Mouse (Mus musculus) forebrain, embryonic 12.5 days (tissue): ENCODE results near the gene Gm10518. TPM values are rescaled to one million over a fixed set of nuclear protein-coding genes. Genes with fewer than 3 reads are reported as not detected.

Experiments
- ATAC-seq: fragments of 200-750 bp; cut with Nextera tagmentation; 2 replicates; pipeline ENCODE4 v1.8.0; 2017; ENCODE audit warnings: moderate TSS enrichment; ENCODE audit not compliant: low FRiP score
- H3K27ac ChIP-seq: fragments of 300-500 bp; sonication (generic); 2 replicates; pipeline ENCODE4 v1.5.1; 2016; ENCODE audit warnings: mild to moderate bottlenecking
- H3K27me3 ChIP-seq: fragments of 300-500 bp; sonication (generic); 2 replicates; pipeline ENCODE4 v1.6.1; 2016; ENCODE audit warnings: mild to moderate bottlenecking
- H3K36me3 ChIP-seq: fragments of 300-500 bp; sonication (generic); replicated peaks from 2 replicates; pipeline ENCODE4 v1.6.1; 2016; ENCODE audit warnings: mild to moderate bottlenecking
- H3K4me1 ChIP-seq: fragments of 300-500 bp; sonication (generic); 2 replicates; pipeline ENCODE4 v1.6.1; 2016
- H3K4me2 ChIP-seq: fragments of 300-500 bp; sonication (generic); 2 replicates; pipeline ENCODE4 v1.6.1; 2016; ENCODE audit warnings: mild to moderate bottlenecking, moderate library complexity
- H3K4me3 ChIP-seq: fragments of 300-500 bp; sonication (generic); replicated peaks from 2 replicates; pipeline ENCODE4 v1.5.1; 2016; ENCODE audit warnings: mild to moderate bottlenecking
- H3K9ac ChIP-seq: fragments of 300-500 bp; sonication (generic); 2 replicates; pipeline ENCODE4 v1.6.1; 2016; ENCODE audit warnings: mild to moderate bottlenecking
- H3K9me3 ChIP-seq: fragments of 300-500 bp; sonication (generic); 2 replicates; pipeline ENCODE4 v1.6.1; 2016
- WGBS: fragments of 180-500 bp; shearing (Covaris S2); methylation state at CpG from one replicate; pipeline ENCODE4 v1.1.7; 2016; 5-methylcytosine and 5-hydroxymethylcytosine counted together
- polyA plus RNA-seq: library from polyadenylated mRNA; unstranded; fragments of >200 nt; fragmentation: Nextera tagmentation; extraction: Ambion mirVana; gene quantifications from 2 replicates; pipeline ENCODE4 v1.2.1, GENCODE M21; 2016

Gm10518 gene
- polyA plus RNA-seq, 1 experiment from 2014 or later, result 0.36 TPM

DNA sequence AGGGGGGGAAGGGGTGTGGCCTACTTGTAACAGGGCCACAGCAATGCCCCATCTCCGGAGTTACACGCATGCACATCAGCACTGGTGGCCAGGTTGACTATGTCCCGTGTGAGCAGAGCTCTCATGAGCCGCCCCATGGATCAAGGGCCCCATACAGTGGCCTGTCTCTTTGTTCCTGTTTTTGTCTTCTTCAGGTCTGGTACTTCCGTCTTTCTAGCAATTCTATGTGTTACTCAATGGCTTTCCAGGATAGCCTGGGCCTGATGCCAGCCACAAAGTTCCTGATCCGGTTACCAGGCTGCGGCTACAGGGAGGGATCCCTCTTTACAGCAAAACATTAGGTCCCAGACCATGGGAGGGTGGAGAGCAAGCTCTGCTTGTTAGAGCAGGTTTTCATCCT lies 39.4 kb downstream of the Gm10518 start:
- no peaks in the 10 kb centered on the region for H3K27me3 ChIP-seq
- no peaks in the 10 kb centered on the region for H3K9me3 ChIP-seq
- no peak overlapping the region for H3K9ac ChIP-seq
- no peak overlapping the region for H3K27ac ChIP-seq
- no peak for ATAC-seq
- 76% methylated on average over 7 of the region's 7 CpGs for WGBS
- no peak overlapping the region for H3K4me3 ChIP-seq
- H3K4me2 ChIP-seq, result no peak overlapping the region
- H3K36me3 ChIP-seq, result no peaks in the 10 kb centered on the region
- no peaks in the 10 kb centered on the region for H3K4me1 ChIP-seq

DNA sequence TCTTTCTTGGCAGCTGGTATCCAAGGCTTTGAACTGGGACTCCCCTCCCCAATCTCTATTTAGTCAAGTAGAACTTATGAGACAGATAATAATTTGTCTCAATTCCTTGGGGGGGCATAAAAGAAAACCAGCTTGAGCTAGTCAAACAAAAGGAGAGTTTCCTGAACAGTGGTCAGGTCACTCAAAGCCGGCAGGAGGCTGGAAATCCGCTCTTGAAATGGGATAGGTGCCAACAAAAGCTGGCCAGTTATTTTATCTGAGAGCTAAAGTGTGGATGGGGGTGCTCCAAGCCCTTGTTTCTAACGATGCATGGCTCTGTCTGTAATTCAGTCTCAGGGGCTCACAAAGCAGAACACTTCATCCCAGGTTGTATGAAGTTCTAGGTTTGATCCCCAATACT lies 40.8 kb downstream of the Gm10518 start:
- Histone ChIP-seq H3K36me3 (no peaks in the 10 kb centered on the region), H3K9ac (no peak overlapping the region), H3K9me3 (no peaks in the 10 kb centered on the region), H3K27me3 (peaks cover 3% of the 10 kb centered on the region; the same call in 1 of the 2 replicates), H3K27ac (no peak overlapping the region), H3K4me2 (no peak overlapping the region), H3K4me3 (no peak overlapping the region), H3K4me1 (0 out of 2 replicates have a peak, but pooled peaks cover 4% of the 10 kb centered on the region)
- 27% methylated on average over 3 of the region's 3 CpGs for WGBS
- no peak for ATAC-seq

- ATAC-seq, result peak; percentile 48; the same call in 1 of the 2 replicates
- H3K4me2 ChIP-seq, result no peak overlapping the region
- no peaks in the 10 kb centered on the region for H3K36me3 ChIP-seq
- 13% methylated on average over 5 of the region's 5 CpGs for WGBS
- peaks cover 3% of the 10 kb centered on the region; the same call in 1 of the 2 replicates for H3K27me3 ChIP-seq
- no peak overlapping the region for H3K4me3 ChIP-seq
- no peak overlapping the region for H3K9ac ChIP-seq
- no peak overlapping the region for H3K27ac ChIP-seq
- H3K4me1 ChIP-seq, result 0 out of 2 replicates have a peak, but pooled peaks cover 4% of the 10 kb centered on the region
- no peaks in the 10 kb centered on the region for H3K9me3 ChIP-seq
Observed at GRCm38 (mm10) chr1:179844894-179845293, 41.7 kb downstream of the Gm10518 start.

GRCm38 (mm10) chr1:179845832-179846499 lies 42.8 kb downstream of the Gm10518 start:
- ATAC-seq, result no peak
- H3K36me3 ChIP-seq, result no peaks in the 10 kb centered on the region
- H3K9ac ChIP-seq, result no peak overlapping the region
- H3K9me3 ChIP-seq, result no peaks in the 10 kb centered on the region
- H3K4me3 ChIP-seq, result no peak overlapping the region
- peaks cover 3% of the 10 kb centered on the region; the same call in 1 of the 2 replicates for H3K27me3 ChIP-seq
- H3K4me2 ChIP-seq, result no peak overlapping the region
- H3K4me1 ChIP-seq, result 0 out of 2 replicates have a peak, but pooled peaks cover 4% of the 10 kb centered on the region
- no peak overlapping the region for H3K27ac ChIP-seq
- 85% methylated on average over 16 of the region's 16 CpGs for WGBS

- no peaks in the 10 kb centered on the region for H3K36me3 ChIP-seq
- no peak overlapping the region for H3K9ac ChIP-seq
- no peak overlapping the region for H3K27ac ChIP-seq
- H3K4me1 ChIP-seq, result 0 out of 2 replicates have a peak, but pooled peaks cover 4% of the 10 kb centered on the region
- ATAC-seq, result no peak
- H3K4me3 ChIP-seq, result no peak overlapping the region
- H3K4me2 ChIP-seq, result no peak overlapping the region
- peaks cover 3% of the 10 kb centered on the region; the same call in 1 of the 2 replicates for H3K27me3 ChIP-seq
- H3K9me3 ChIP-seq, result no peaks in the 10 kb centered on the region
- 60% methylated on average over 7 of the region's 7 CpGs for WGBS
Observed at GRCm38 (mm10) chr1:179847173-179847572, 44.0 kb downstream of the Gm10518 start.

GRCm38 (mm10) chr1:179847759-179848389 lies 44.7 kb downstream of the Gm10518 start:
- 3% methylated on average over 20 of the region's 20 CpGs for WGBS
- peak; percentile 77 for ATAC-seq
- no peaks in the 10 kb centered on the region for H3K36me3 ChIP-seq
- peak overlapping the region; percentile 44 for H3K4me3 ChIP-seq
- H3K9me3 ChIP-seq, result no peaks in the 10 kb centered on the region
- H3K4me1 ChIP-seq, result 0 out of 2 replicates have a peak, but pooled peaks cover 4% of the 10 kb centered on the region
- peak overlapping the region; percentile 71 for H3K4me2 ChIP-seq
- H3K27me3 ChIP-seq, result peaks cover 3% of the 10 kb centered on the region; the same call in 1 of the 2 replicates
- no peak overlapping the region for H3K27ac ChIP-seq
- H3K9ac ChIP-seq, result peak overlapping the region; percentile 56

DNA sequence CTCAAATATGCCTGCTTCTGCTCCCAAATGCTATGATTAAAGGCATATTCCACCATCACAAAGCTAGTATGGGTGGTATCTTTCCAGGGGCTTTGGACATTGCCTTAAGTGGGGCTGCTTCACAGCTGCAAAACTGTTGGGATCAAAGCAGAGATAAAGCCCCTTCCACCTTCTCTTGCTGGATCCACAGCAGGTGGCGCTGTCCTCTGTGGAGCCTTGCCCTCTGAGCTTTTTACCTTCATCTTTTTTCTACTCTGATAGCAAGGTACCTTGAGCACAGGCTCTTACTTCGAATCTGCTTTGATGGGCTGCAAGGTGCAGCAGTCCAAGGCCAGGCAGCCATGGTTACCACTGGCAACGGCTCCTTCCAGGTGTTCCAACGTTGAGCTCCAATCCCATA lies 50.2 kb downstream of the Gm10518 start:
- Histone ChIP-seq H3K27ac (no peak overlapping the region), H3K36me3 (no peaks in the 10 kb centered on the region), H3K4me3 (no peak overlapping the region), H3K4me2 (no peak overlapping the region), H3K9ac (no peak overlapping the region), H3K4me1 (no peaks in the 10 kb centered on the region), H3K27me3 (peaks cover 3% of the 10 kb centered on the region; the same call in 1 of the 2 replicates), H3K9me3 (no peaks in the 10 kb centered on the region)
- no peak for ATAC-seq
- 52% methylated on average over 4 of the region's 4 CpGs for WGBS

Other genes with a start within 250 kb of the Gm10518 start
- 82.2 and 83.1 TPM in 2 replicates for gene Sccpdh, start 135.2 kb upstream of the Gm10518 start, polyA plus RNA-seq
- gene Kif28, start 58.1 kb upstream of the Gm10518 start, polyA plus RNA-seq, result not detected in 2 replicates
- gene Ahctf1, start 304 bp downstream of the Gm10518 start, polyA plus RNA-seq, result 31.4 and 32.9 TPM in 2 replicates
- 18.5 and 24.0 TPM in 2 replicates for gene Cdc42bpa, start 157.1 kb downstream of the Gm10518 start, polyA plus RNA-seq